Mouse (Mus musculus): Measurements from ENCODE around the gene Capn3. TPM values are rescaled to one million over a fixed set of nuclear protein-coding genes. Genes with fewer than 3 reads are reported as not detected.

Capn3 gene
- total RNA-seq, 2 experiments from 2014 or later, result 88.0 to 92.1 TPM

- no peak for DNase-seq
- intact Hi-C loops (cut with DNase I; ENCODE audit: low total_unique reads), result no loop called here
These were observed 83.5 kb downstream of the Capn3 start for GRCm38 (mm10) chr2:120539333-120539732.

- intact Hi-C loops (cut with DNase I; ENCODE audit: low total_unique reads), result no loop called here
- DNase-seq, result peak; percentile 74
These were observed 84.0 kb downstream of the Capn3 start for GRCm38 (mm10) chr2:120539778-120540208.

GRCm38 (mm10) chr2:120544732-120545131 lies 88.9 kb downstream of the Capn3 start:
- DNase-seq, result no peak
- intact Hi-C loops (cut with DNase I; ENCODE audit: low total_unique reads), result no loop called here

Other genes with a start within 250 kb of the Capn3 start
- gene Pla2g4e, start 210.7 kb upstream of the Capn3 start, total RNA-seq (2021), result 10 to 100 TPM; 31.0 to 35.1 TPM
- not detected for gene Pla2g4d, start 166.8 kb upstream of the Capn3 start, total RNA-seq (2021)
- gene Pla2g4f, start 141.9 kb upstream of the Capn3 start, total RNA-seq (2021), result not detected
- gene Vps39, start 102.9 kb upstream of the Capn3 start, total RNA-seq (2021), result 10 to 100 TPM; 17.7 to 18.2 TPM
- 10 to 100 TPM; 31.8 to 37.0 TPM for gene Ganc, start 52.1 kb upstream of the Capn3 start, total RNA-seq (2021)
- gene Tmem87a, start 51.9 kb upstream of the Capn3 start, total RNA-seq (2021), result 10 to 100 TPM; 33.0 to 42.5 TPM
- gene Zfp106, start 107.8 kb downstream of the Capn3 start, total RNA-seq (2021), result 100 to 1,000 TPM; 287 to 310 TPM
- gene Snap23, start 111.7 kb downstream of the Capn3 start, total RNA-seq (2021), result 10 to 100 TPM; 43.1 to 47.7 TPM
- 1 to 10 TPM; 6.5 to 6.6 TPM for gene Haus2, start 153.4 kb downstream of the Capn3 start, total RNA-seq (2021)
- gene Lrrc57, start 153.5 kb downstream of the Capn3 start, total RNA-seq (2021), result 10 to 100 TPM; 10.3 to 13.2 TPM
- gene Stard9, start 173.1 kb downstream of the Capn3 start, total RNA-seq (2021), result 1 to 10 TPM; 8.5 to 8.6 TPM

Measured in gastrocnemius, postnatal 14 days (tissue).